16 mouse cellular contexts compared by ENCODE assay signal in genomic region chr6:72774275-72774674, GRCm38 (mm10). TPM values are rescaled to one million over a fixed set of nuclear protein-coding genes. Genes with fewer than 3 reads are reported as not detected.
"Had no signal": no experiment of that assay in that cellular context is flagged by ENCODE, and none has a peak within 500 bp of the region (broad histone marks: within the 10 kb centered on the region; RNA-seq: fewer than 3 reads in every experiment).

No protein-coding gene starts in this region.

- H3K9me3 ChIP-seq: lung, embryonic 15.5 days; midbrain, embryonic 13.5 days; midbrain, embryonic 15.5 days; neural tube, embryonic 12.5 days had no signal

- DNase-seq: liver, postnatal 0 days; lung, adult 2 months; lung, postnatal 14 days; lung, postnatal 36 days; right cerebral cortex, postnatal 14 days; thymus, adult 18-20 months; thymus, postnatal 14 days; thymus, postnatal 36 days had no signal

- H3K4me2 ChIP-seq: lung, embryonic 15.5 days; midbrain, embryonic 11.5 days; midbrain, embryonic 13.5 days; midbrain, embryonic 15.5 days; neural tube, embryonic 12.5 days had no signal

- H3K27me3 ChIP-seq: lung, embryonic 15.5 days; midbrain, embryonic 13.5 days; midbrain, embryonic 15.5 days; neural tube, embryonic 12.5 days had no signal

- H3K9ac ChIP-seq: liver, postnatal 0 days; lung, embryonic 15.5 days; midbrain, embryonic 13.5 days; midbrain, embryonic 15.5 days; neural tube, embryonic 12.5 days had no signal

- H3K4me3 ChIP-seq: lung, embryonic 15.5 days; megakaryocyte, embryonic 14.5 days; midbrain, embryonic 13.5 days; midbrain, embryonic 15.5 days; neural tube, embryonic 12.5 days had no signal

- H3K4me1 ChIP-seq: megakaryocyte, embryonic 14.5 days; midbrain, embryonic 13.5 days; midbrain, embryonic 15.5 days; neural tube, embryonic 12.5 days had no signal

- H3K36me3 ChIP-seq: midbrain, embryonic 15.5 days had no signal

- ATAC-seq: liver, postnatal 0 days; lung, postnatal 0 days; midbrain, embryonic 13.5 days; midbrain, embryonic 15.5 days had no signal

- H3K27ac ChIP-seq: lung, embryonic 15.5 days; macrophage; midbrain, embryonic 13.5 days; midbrain, embryonic 15.5 days; neural tube, embryonic 12.5 days had no signal

RNA-seq across cellular contexts. Expression of gene Tcf7l1, which starts 14.8 kb away (rescaled TPM):
- polyA plus RNA-seq: macrophage had no signal
